Mouse (Mus musculus) layer of hippocampus, postnatal 14 days (tissue): ENCODE results near the gene Adgre1. TPM values are rescaled to one million over a fixed set of nuclear protein-coding genes. Genes with fewer than 3 reads are reported as not detected.

ENCODE experiments used
- total RNA-seq, 2 experiments: library from RNA; stranded (reverse); gene quantifications; 2 replicates each; pipeline ENCODE4 v1.2.3; 2021

Gene Adgre1
- total RNA-seq, 2 experiments from 2014 or later, result 4.0 to 8.6 TPM

Other genes with a start within 250 kb of the Adgre1 start
- under 1 TPM in 1 of 2 experiments, not detected in 1; 0.48 TPM for gene Cd70, start 208.9 kb upstream of the Adgre1 start, total RNA-seq
- gene Tnfsf14, start 164.5 kb upstream of the Adgre1 start, total RNA-seq, result not detected
- 1 to 10 TPM; 1.6 to 4.2 TPM for gene C3, start 130.6 kb upstream of the Adgre1 start, total RNA-seq
- 10 to 100 TPM; 18.0 to 20.5 TPM for gene Gpr108, start 110.2 kb upstream of the Adgre1 start, total RNA-seq
- gene Trip10, start 109.2 kb upstream of the Adgre1 start, total RNA-seq, result 10 to 100 TPM in 1 of 2 experiments, 1 to 10 TPM in 1; 9.1 to 10.3 TPM
- 1 to 10 TPM; 5.0 to 5.3 TPM for gene Vav1, start 79.6 kb upstream of the Adgre1 start, total RNA-seq
- gene Vmn2r120, start 186.8 kb downstream of the Adgre1 start, total RNA-seq, result under 1 TPM; 0.07 to 0.10 TPM